Mouse (Mus musculus): ENCODE data around the gene Rmnd5a. TPM values are rescaled to one million over a fixed set of nuclear protein-coding genes. Genes with fewer than 3 reads are reported as not detected.

The Rmnd5a gene
- polyA plus RNA-seq (2017; shearing (Covaris generic)) = 7.7 TPM

GRCm38 (mm10) chr6:71440492-71441250 lies at the start of gene Rmnd5a:
Rmnd5a (minus strand) TSS chr6:71440637.

GRCm38 (mm10) chr6:71373249-71373775 lies 67.1 kb downstream of the Rmnd5a start, which contains the start of gene Cd8a:
Cd8a (plus strand) TSS chr6:71373427.

Other genes starting within 250 kb of the Rmnd5a start
- gene Fabp1, start 240.8 kb downstream of the Rmnd5a start, polyA plus RNA-seq (2017; shearing (Covaris generic)) = not detected
- gene Krcc1, start 169.0 kb downstream of the Rmnd5a start, polyA plus RNA-seq (2017; shearing (Covaris generic)) = 96.5 TPM
- gene Smyd1, start 118.4 kb downstream of the Rmnd5a start, polyA plus RNA-seq (2017; shearing (Covaris generic)) = not detected
- 31.6 TPM for gene Cd8b1, start 117.8 kb downstream of the Rmnd5a start, polyA plus RNA-seq (2017; shearing (Covaris generic))
- 0.88 TPM for gene Cd8a, start 67.2 kb downstream of the Rmnd5a start, polyA plus RNA-seq (2017; shearing (Covaris generic))
- gene Rnf103, start 53.3 kb upstream of the Rmnd5a start, polyA plus RNA-seq (2017; shearing (Covaris generic)) = 1.9 TPM
- 97.3 TPM for gene Chmp3, start 103.2 kb upstream of the Rmnd5a start, polyA plus RNA-seq (2017; shearing (Covaris generic))
- gene Kdm3a, start 192.4 kb upstream of the Rmnd5a start, polyA plus RNA-seq (2017; shearing (Covaris generic)) = 110 TPM